Mouse (Mus musculus) ES-Bruce4 (cell line): ENCODE results near the gene Ccl2.

Experiments
- CTCF ChIP-seq: IDR thresholded peaks from one replicate; pipeline ENCODE4 v1.8.1; 2011; ENCODE audit warnings: low read depth, low read length
- POLR2A ChIP-seq: IDR thresholded peaks from one replicate; pipeline ENCODE4 v1.8.1; 2011; ENCODE audit warnings: low read length; ENCODE audit not compliant: insufficient read depth

DNA sequence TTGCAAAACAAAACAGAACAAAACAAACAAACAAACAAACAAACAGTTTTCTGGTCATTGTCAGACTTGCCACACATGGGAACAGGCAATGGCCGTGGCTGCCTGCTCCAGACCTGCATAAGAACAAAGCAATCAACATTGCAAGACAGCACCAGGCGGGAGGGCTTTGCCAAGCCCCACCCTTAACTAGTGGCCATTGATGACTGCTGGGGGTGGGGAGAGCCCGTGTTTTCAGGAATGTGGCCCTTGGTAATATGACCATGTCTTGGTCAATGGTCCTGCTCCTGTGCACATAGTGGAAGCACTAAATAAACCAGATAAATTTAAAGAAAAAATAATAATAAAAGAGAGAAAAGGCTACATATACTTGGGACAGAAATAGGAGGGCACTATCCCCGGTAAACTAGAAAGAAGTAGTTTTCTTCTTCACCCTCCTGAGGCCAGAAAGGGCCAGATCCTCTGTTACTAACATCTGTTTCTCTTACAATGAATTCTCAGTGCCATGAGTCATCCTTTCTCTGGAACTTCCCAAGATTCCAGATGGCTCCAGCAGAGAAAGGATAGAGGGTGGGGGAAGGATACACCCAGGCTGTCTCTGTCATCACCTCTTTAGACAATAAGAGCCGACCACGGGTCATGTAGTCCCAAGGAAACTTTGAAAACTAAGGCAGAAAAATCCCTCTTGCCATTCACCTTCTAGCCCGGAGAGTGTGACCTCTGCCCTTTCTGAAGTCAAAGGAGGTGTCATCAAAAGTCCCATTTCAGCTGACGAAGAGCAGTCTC lies 23.8 kb upstream of the Ccl2 start:
- TF ChIP-seq CTCF (no peak), POLR2A (no peak)
